Comparison of ENCODE assay signal across 33 mouse cellular contexts in genomic region chr6:51182771-51183284, GRCm38 (mm10).
DNase-seq lines count a peak whose midpoint lies in the region; ATAC-seq and TF ChIP-seq lines count a peak whose summit lies in the region.
"Had no signal": no experiment of that assay in that cellular context is flagged by ENCODE, and none has a peak within 500 bp of the region (broad histone marks: within the 10 kb centered on the region; RNA-seq: fewer than 3 reads in every experiment).

No protein-coding gene starts in this region.

- TF ChIP-seq EP300 in stomach, postnatal 0 days (optimal IDR thresholded peaks at IDR 0.05): no peak

- H3K27me3 ChIP-seq in hindbrain, embryonic 14.5 days (ENCODE audit: control insufficient read depth, insufficient read depth, low read length): peaks cover 93% of the 10 kb centered on the region
- peaks cover 93% of the 10 kb centered on the region for H3K27me3 ChIP-seq in hindbrain, postnatal 0 days (ENCODE audit: insufficient read depth, low read length)
- H3K27me3 ChIP-seq in midbrain, embryonic 14.5 days (ENCODE audit: control insufficient read depth, insufficient read depth, low read length): peaks cover 82% of the 10 kb centered on the region
- H3K27me3 ChIP-seq in midbrain, embryonic 10.5 days (ENCODE audit: low read depth, poor library complexity, severe bottlenecking): peaks cover 91% of the 10 kb centered on the region
- peaks cover 28% of the 10 kb centered on the region for H3K27me3 ChIP-seq in limb, embryonic 10.5 days (ENCODE audit: low read depth, poor library complexity, severe bottlenecking)
- H3K27me3 ChIP-seq in stomach, postnatal 0 days (ENCODE audit: control insufficient read depth, insufficient read depth, low read length): peaks cover 15% of the 10 kb centered on the region

- H3K36me3 ChIP-seq in hindbrain, embryonic 14.5 days (replicated peaks; ENCODE audit: control insufficient read depth, insufficient read depth): no peaks in the 10 kb centered on the region
- no peaks in the 10 kb centered on the region for H3K36me3 ChIP-seq in hindbrain, postnatal 0 days (ENCODE audit: insufficient read depth, low read length)
- H3K36me3 ChIP-seq in midbrain, embryonic 14.5 days (ENCODE audit: control insufficient read depth, insufficient read depth, low read length): no peaks in the 10 kb centered on the region
- no peaks in the 10 kb centered on the region for H3K36me3 ChIP-seq in midbrain, embryonic 10.5 days
- H3K36me3 ChIP-seq in limb, embryonic 10.5 days: no peaks in the 10 kb centered on the region
- H3K36me3 ChIP-seq in stomach, postnatal 0 days (ENCODE audit: control insufficient read depth, insufficient read depth, low read length): no peaks in the 10 kb centered on the region
- H3K36me3 ChIP-seq: embryonic facial prominence, embryonic 12.5 days; forebrain, embryonic 15.5 days; hindbrain, embryonic 15.5 days; intestine, embryonic 15.5 days; limb, embryonic 13.5 days; liver, embryonic 13.5 days; midbrain, embryonic 15.5 days; neural tube, embryonic 15.5 days; stomach, embryonic 15.5 days had no signal

- H3K27ac ChIP-seq in hindbrain, embryonic 14.5 days: no peak overlapping the region
- H3K27ac ChIP-seq in hindbrain, postnatal 0 days: no peak overlapping the region
- no peak overlapping the region for H3K27ac ChIP-seq in midbrain, embryonic 14.5 days (replicated peaks; ENCODE audit: low read depth, low read length)
- H3K27ac ChIP-seq in midbrain, embryonic 10.5 days (replicated peaks): no peak overlapping the region
- peak overlapping the region; percentile 91 for H3K27ac ChIP-seq in limb, embryonic 10.5 days
- H3K27ac ChIP-seq in stomach, postnatal 0 days (replicated peaks): no peak overlapping the region
- H3K27ac ChIP-seq: embryonic facial prominence, embryonic 12.5 days; forebrain, embryonic 15.5 days; gastrocnemius, adult 2 months; hindbrain, embryonic 15.5 days; intestine, embryonic 15.5 days; liver, embryonic 13.5 days; midbrain, embryonic 15.5 days; neural tube, embryonic 15.5 days; stomach, embryonic 15.5 days had no signal

- no peak overlapping the region for H3K4me3 ChIP-seq in hindbrain, embryonic 14.5 days (replicated peaks; ENCODE audit: low read length)
- H3K4me3 ChIP-seq in hindbrain, postnatal 0 days (ENCODE audit: low read length): no peak overlapping the region
- no peak overlapping the region for H3K4me3 ChIP-seq in midbrain, embryonic 14.5 days (replicated peaks; ENCODE audit: low read depth, low read length)
- no peak overlapping the region for H3K4me3 ChIP-seq in midbrain, embryonic 10.5 days
- H3K4me3 ChIP-seq in limb, embryonic 10.5 days: peak overlapping the region; percentile 48
- H3K4me3 ChIP-seq in stomach, postnatal 0 days (ENCODE audit: low read depth, low read length): no peak overlapping the region
- H3K4me3 ChIP-seq: embryonic facial prominence, embryonic 12.5 days; forebrain, embryonic 15.5 days; gastrocnemius, adult 2 months; hindbrain, embryonic 15.5 days; intestine, embryonic 15.5 days; liver, embryonic 13.5 days; midbrain, embryonic 15.5 days; neural tube, embryonic 15.5 days; stomach, embryonic 15.5 days had no signal

- TF ChIP-seq CTCF in hindbrain, postnatal 0 days (IDR thresholded peaks at IDR 0.05; ENCODE audit: low read depth): no peak
- no peak for TF ChIP-seq CTCF in stomach, postnatal 0 days (IDR thresholded peaks at IDR 0.05; ENCODE audit: low read depth)

- H3K9me3 ChIP-seq in hindbrain, embryonic 14.5 days (ENCODE audit: control insufficient read depth, low read length): no peaks in the 10 kb centered on the region
- H3K9me3 ChIP-seq in hindbrain, postnatal 0 days (ENCODE audit: low read length): no peaks in the 10 kb centered on the region
- no peaks in the 10 kb centered on the region for H3K9me3 ChIP-seq in midbrain, embryonic 14.5 days (ENCODE audit: control insufficient read depth, low read length)
- no peaks in the 10 kb centered on the region for H3K9me3 ChIP-seq in midbrain, embryonic 10.5 days (replicated peaks)
- H3K9me3 ChIP-seq in limb, embryonic 10.5 days (replicated peaks): no peaks in the 10 kb centered on the region
- H3K9me3 ChIP-seq in stomach, postnatal 0 days (ENCODE audit: control insufficient read depth, low read length): no peaks in the 10 kb centered on the region
- H3K9me3 ChIP-seq: embryonic facial prominence, embryonic 12.5 days; forebrain, embryonic 15.5 days; hindbrain, embryonic 15.5 days; intestine, embryonic 15.5 days; limb, embryonic 13.5 days; liver, embryonic 13.5 days; midbrain, embryonic 15.5 days; neural tube, embryonic 15.5 days; stomach, embryonic 15.5 days had no signal

- H3K9ac ChIP-seq in hindbrain, embryonic 14.5 days: no peak overlapping the region
- H3K9ac ChIP-seq in hindbrain, postnatal 0 days (replicated peaks; ENCODE audit: low read length): no peak overlapping the region
- no peak overlapping the region for H3K9ac ChIP-seq in midbrain, embryonic 14.5 days (replicated peaks; ENCODE audit: low read length)
- no peak overlapping the region for H3K9ac ChIP-seq in stomach, postnatal 0 days (ENCODE audit: low read length)
- H3K9ac ChIP-seq: embryonic facial prominence, embryonic 12.5 days; forebrain, embryonic 15.5 days; hindbrain, embryonic 15.5 days; intestine, embryonic 15.5 days; liver, embryonic 13.5 days; midbrain, embryonic 15.5 days; neural tube, embryonic 15.5 days; stomach, embryonic 15.5 days had no signal

- 7% methylated on average over 5 of the region's 5 CpGs for WGBS in hindbrain, embryonic 14.5 days
- 8% methylated on average over 5 of the region's 5 CpGs for WGBS in hindbrain, postnatal 0 days
- 8% methylated on average over 5 of the region's 5 CpGs for WGBS in midbrain, embryonic 14.5 days
- 5% methylated on average over 5 of the region's 5 CpGs for WGBS in midbrain, embryonic 10.5 days
- WGBS in limb, embryonic 10.5 days: 8% methylated on average over 5 of the region's 5 CpGs
- WGBS in stomach, postnatal 0 days: 10% methylated on average over 5 of the region's 5 CpGs

- DNase-seq in hindbrain, embryonic 14.5 days (ENCODE audit: low spot score): peak; percentile 40
- DNase-seq in hindbrain, postnatal 0 days (ENCODE audit: low spot score): no peak
- peak; percentile 34 for DNase-seq in midbrain, embryonic 14.5 days
- DNase-seq in midbrain, embryonic 10.5 days (ENCODE audit: low spot score): no peak
- no peak for DNase-seq in limb, embryonic 10.5 days (ENCODE audit: low spot score)
- DNase-seq in cerebellum, adult 18-20 months: no peak
- DNase-seq in stomach, postnatal 0 days (ENCODE audit: low spot score): no peak
- DNase-seq: adrenal gland, adult 2 months; adrenal gland, postnatal 36 days; B cell, adult 2 months; cerebellum, adult 8-10 months; cerebellum, postnatal 36 days; gastrocnemius, adult 2 months; gastrocnemius, postnatal 36 days; heart, postnatal 36 days; kidney, adult 8-10 months; kidney, postnatal 10 days; layer of hippocampus, postnatal 36 days; liver, embryonic 13.5 days; lung, adult 18-20 months; lung, postnatal 36 days; right cerebral cortex, postnatal 14 days; thymus, postnatal 25 days had no signal

- H3K4me1 ChIP-seq in hindbrain, embryonic 14.5 days (replicated peaks; ENCODE audit: control insufficient read depth, insufficient read depth, low read length): no peaks in the 10 kb centered on the region
- H3K4me1 ChIP-seq in hindbrain, postnatal 0 days (ENCODE audit: insufficient read depth, low read length): no peaks in the 10 kb centered on the region
- H3K4me1 ChIP-seq in midbrain, embryonic 14.5 days (ENCODE audit: control insufficient read depth, insufficient read depth, low read length): no peaks in the 10 kb centered on the region
- no peaks in the 10 kb centered on the region for H3K4me1 ChIP-seq in midbrain, embryonic 10.5 days
- H3K4me1 ChIP-seq in limb, embryonic 10.5 days: peaks cover 78% of the 10 kb centered on the region
- H3K4me1 ChIP-seq in stomach, postnatal 0 days (replicated peaks; ENCODE audit: control insufficient read depth, insufficient read depth): no peaks in the 10 kb centered on the region
- H3K4me1 ChIP-seq: embryonic facial prominence, embryonic 12.5 days; hindbrain, embryonic 15.5 days; intestine, embryonic 15.5 days; midbrain, embryonic 15.5 days; neural tube, embryonic 15.5 days; stomach, embryonic 15.5 days had no signal

- no peak overlapping the region for H3K4me2 ChIP-seq in hindbrain, embryonic 14.5 days (replicated peaks)
- H3K4me2 ChIP-seq in hindbrain, postnatal 0 days (ENCODE audit: low read depth, low read length): no peak overlapping the region
- H3K4me2 ChIP-seq in midbrain, embryonic 14.5 days (ENCODE audit: low read length): no peak overlapping the region
- H3K4me2 ChIP-seq in stomach, postnatal 0 days (replicated peaks; ENCODE audit: low read depth): no peak overlapping the region
- H3K4me2 ChIP-seq: embryonic facial prominence, embryonic 12.5 days; forebrain, embryonic 15.5 days; heart, embryonic 11.5 days; hindbrain, embryonic 15.5 days; intestine, embryonic 15.5 days; liver, embryonic 13.5 days; midbrain, embryonic 15.5 days; neural tube, embryonic 15.5 days; stomach, embryonic 15.5 days had no signal

- no peak for ATAC-seq in hindbrain, embryonic 14.5 days (ENCODE audit: low FRiP score)
- ATAC-seq in hindbrain, postnatal 0 days: no peak
- no peak for ATAC-seq in midbrain, embryonic 14.5 days (ENCODE audit: low FRiP score, low TSS enrichment)
- no peak for ATAC-seq in stomach, postnatal 0 days (ENCODE audit: low FRiP score, low TSS enrichment)
- ATAC-seq: activated CD4-positive, CD25-positive, alpha-beta regulatory T cell, adult 4 months; forebrain, embryonic 15.5 days; intestine, embryonic 15.5 days; midbrain, embryonic 15.5 days had no signal

Comparison
In these comparisons a context has a peak if more than half of its experiments do, and no peak if none do; other contexts are left out.
1. DNase-seq: peak in hindbrain, embryonic 14.5 days (single experiment) and midbrain, embryonic 14.5 days (single experiment); none in hindbrain, postnatal 0 days (single experiment), midbrain, embryonic 10.5 days (single experiment), limb, embryonic 10.5 days (single experiment), cerebellum, adult 18-20 months (0 of 2) and stomach, postnatal 0 days (single experiment).